ENCODE assay signal across 9 mouse cellular contexts in genomic region chr2:170318713-170319532, GRCm38 (mm10).
DNase-seq lines count a peak whose midpoint lies in the region; ATAC-seq and TF ChIP-seq lines count a peak whose summit lies in the region.
"Had no signal": no experiment of that assay in that cellular context is flagged by ENCODE, and none has a peak within 500 bp of the region (broad histone marks: within the 10 kb centered on the region; RNA-seq: fewer than 3 reads in every experiment).

No protein-coding gene starts in this region.

- no peak overlapping the region for H3K27ac ChIP-seq in embryonic fibroblast, embryonic 13.5 days (ENCODE audit: insufficient read depth, low read length)
- H3K27ac ChIP-seq in heart, embryonic 13.5 days (replicated peaks): peak overlapping the region; percentile 78
- H3K27ac ChIP-seq in kidney, postnatal 0 days: peak overlapping the region; percentile 47; the same call in 1 of the 2 replicates
- no peak overlapping the region for H3K27ac ChIP-seq in liver, embryonic 11.5 days (ENCODE audit: low read depth, low read length)
- H3K27ac ChIP-seq in stomach, embryonic 15.5 days: peak overlapping the region; percentile 76

- H3K9ac ChIP-seq in heart, embryonic 13.5 days: peak overlapping the region; percentile 71
- H3K9ac ChIP-seq in kidney, postnatal 0 days (ENCODE audit: low read depth, low read length): no peak overlapping the region
- peak overlapping the region; percentile 26; the same call in 1 of the 2 replicates for H3K9ac ChIP-seq in liver, embryonic 11.5 days (ENCODE audit: low read depth, low read length)
- no peak overlapping the region for H3K9ac ChIP-seq in stomach, embryonic 15.5 days

- WGBS in heart, embryonic 13.5 days: 8% methylated on average over 25 of the region's 25 CpGs
- 11% methylated on average over 25 of the region's 25 CpGs for WGBS in kidney, postnatal 0 days
- WGBS in liver, embryonic 11.5 days: 11% methylated on average over 23 of the region's 25 CpGs
- 12% methylated on average over 25 of the region's 25 CpGs for WGBS in stomach, embryonic 15.5 days

- H3K4me3 ChIP-seq in embryonic fibroblast, embryonic 13.5 days (ENCODE audit: insufficient read depth, low read length): peak overlapping the region; percentile 17; the same call in 1 of the 2 replicates
- H3K4me3 ChIP-seq in heart, embryonic 13.5 days: peak overlapping the region; percentile 54
- no peak overlapping the region; the same call in 1 of the 2 replicates for H3K4me3 ChIP-seq in kidney, postnatal 0 days (replicated peaks; ENCODE audit: low read depth, low read length)
- peak overlapping the region; percentile 52 for H3K4me3 ChIP-seq in liver, embryonic 11.5 days (ENCODE audit: low read depth, low read length)
- H3K4me3 ChIP-seq in stomach, embryonic 15.5 days (replicated peaks): peak overlapping the region; percentile 40

- peak; percentile 81; the same call in 1 of the 2 replicates for TF ChIP-seq CTCF in embryonic fibroblast, embryonic 13.5 days (IDR thresholded peaks at IDR 0.05; ENCODE audit: borderline replicate concordance, insufficient read depth, low read length)
- TF ChIP-seq CTCF in kidney, postnatal 0 days (IDR thresholded peaks at IDR 0.05; ENCODE audit: low read depth): peak; percentile 83

- peak; percentile 46 for TF ChIP-seq POLR2A in embryonic fibroblast, embryonic 13.5 days (IDR thresholded peaks at IDR 0.05; ENCODE audit: low read depth, low read length)

- DNase-seq in 3T3-L1 (ENCODE audit: low read depth, low spot score): peak; percentile 50
- peak; percentile 55 to 73 for DNase-seq in adrenal gland, postnatal 4 days (ENCODE audit: low spot score in 2 of 2)
- peak; percentile 98 for DNase-seq in kidney, postnatal 0 days (ENCODE audit: low spot score)
- peak; percentile 80 for DNase-seq in liver, embryonic 11.5 days (ENCODE audit: low spot score)
- peak; percentile 95 for DNase-seq in naive thymus-derived CD4-positive, alpha-beta T cell, adult 2 months (ENCODE audit: low read depth)

- no peaks in the 10 kb centered on the region for H3K36me3 ChIP-seq in heart, embryonic 13.5 days
- H3K36me3 ChIP-seq in kidney, postnatal 0 days (ENCODE audit: insufficient read depth, low read length): no peaks in the 10 kb centered on the region
- H3K36me3 ChIP-seq in liver, embryonic 11.5 days (ENCODE audit: control insufficient read depth, insufficient read depth, low read length): no peaks in the 10 kb centered on the region
- H3K36me3 ChIP-seq in stomach, embryonic 15.5 days: no peaks in the 10 kb centered on the region
- H3K36me3 ChIP-seq: G1E had no signal

- peak; percentile 69 for ATAC-seq in heart, embryonic 13.5 days (ENCODE audit: extremely low read depth, insufficient number of reproducible peaks, low FRiP score, low TSS enrichment)
- peak; percentile 93 for ATAC-seq in kidney, postnatal 0 days (replicated peaks; ENCODE audit: low FRiP score, low read depth)
- peak; percentile 92 for ATAC-seq in liver, embryonic 11.5 days (replicated peaks; ENCODE audit: low FRiP score)
- ATAC-seq in stomach, embryonic 15.5 days (ENCODE audit: insufficient read depth, low FRiP score, low read depth): peak; percentile 92

- H3K9me3 ChIP-seq in heart, embryonic 13.5 days: no peaks in the 10 kb centered on the region
- H3K9me3 ChIP-seq in kidney, postnatal 0 days (replicated peaks; ENCODE audit: low read length): no peaks in the 10 kb centered on the region
- no peaks in the 10 kb centered on the region for H3K9me3 ChIP-seq in liver, embryonic 11.5 days (ENCODE audit: control insufficient read depth, low read length)
- no peaks in the 10 kb centered on the region for H3K9me3 ChIP-seq in stomach, embryonic 15.5 days

- H3K4me1 ChIP-seq in embryonic fibroblast, embryonic 13.5 days (ENCODE audit: control insufficient read depth, insufficient read depth, low read length): peaks cover 6% of the 10 kb centered on the region
- peaks cover 29% of the 10 kb centered on the region for H3K4me1 ChIP-seq in heart, embryonic 13.5 days
- H3K4me1 ChIP-seq in kidney, postnatal 0 days (replicated peaks; ENCODE audit: insufficient read depth, low read length): peaks cover 10% of the 10 kb centered on the region
- H3K4me1 ChIP-seq in liver, embryonic 11.5 days (replicated peaks; ENCODE audit: control insufficient read depth, insufficient read depth, low read length): peaks cover 29% of the 10 kb centered on the region
- peaks cover 16% of the 10 kb centered on the region for H3K4me1 ChIP-seq in stomach, embryonic 15.5 days

- peak overlapping the region; percentile 83 for H3K4me2 ChIP-seq in heart, embryonic 13.5 days
- H3K4me2 ChIP-seq in kidney, postnatal 0 days (ENCODE audit: low read length): peak overlapping the region; percentile 69
- peak overlapping the region; percentile 76 for H3K4me2 ChIP-seq in liver, embryonic 11.5 days
- peak overlapping the region; percentile 65 for H3K4me2 ChIP-seq in stomach, embryonic 15.5 days

- no peaks in the 10 kb centered on the region for H3K27me3 ChIP-seq in heart, embryonic 13.5 days (replicated peaks)
- no peaks in the 10 kb centered on the region for H3K27me3 ChIP-seq in kidney, postnatal 0 days (ENCODE audit: insufficient read depth, low read length)
- no peaks in the 10 kb centered on the region for H3K27me3 ChIP-seq in liver, embryonic 11.5 days (replicated peaks; ENCODE audit: control insufficient read depth, insufficient read depth, low read length)
- H3K27me3 ChIP-seq in stomach, embryonic 15.5 days (replicated peaks): no peaks in the 10 kb centered on the region

Comparison
In these comparisons a context has a peak if more than half of its experiments do, and no peak if none do; other contexts are left out.
1. H3K27ac ChIP-seq: peak in heart, embryonic 13.5 days (single experiment), kidney, postnatal 0 days (single experiment) and stomach, embryonic 15.5 days (single experiment); none in embryonic fibroblast, embryonic 13.5 days (single experiment) and liver, embryonic 11.5 days (single experiment).
2. H3K9ac ChIP-seq: peak in heart, embryonic 13.5 days (single experiment) and liver, embryonic 11.5 days (single experiment); none in kidney, postnatal 0 days (single experiment) and stomach, embryonic 15.5 days (single experiment).
3. Peak in every context shown above with its lines, with median percentiles within 50 percentile points of each other: DNase-seq, ATAC-seq and H3K4me2 ChIP-seq.